Mouse (Mus musculus) adrenal gland, adult 2 months (tissue): ENCODE results near the gene Map3k1. TPM values are rescaled to one million over a fixed set of nuclear protein-coding genes. Genes with fewer than 3 reads are reported as not detected.

Source experiments
- DNase-seq: peaks from one replicate; pipeline ENCODE4 v3.0.0; 2021
- long read RNA-seq: library from polyadenylated mRNA; stranded (forward); transcript quantifications from one replicate; pipeline ENCODE4 v2.0.0, GENCODE M21; 2021
- polyA plus RNA-seq: library from polyadenylated mRNA; depleted of rRNA; stranded (reverse); fragments of >200 nt; gene quantifications from 2 replicates; pipeline ENCODE4 v1.2.3, GENCODE M21; 2012; rRNA removed
- total RNA-seq, 2 experiments: library from RNA; stranded (reverse); gene quantifications; 2 replicates each; pipeline ENCODE4 v1.2.3; 2021

Gene Map3k1
- total RNA-seq (10 to 100 TPM; 49.1 to 64.9 TPM), polyA plus RNA-seq (8.3 and 8.8 TPM in 2 replicates)
- long read RNA-seq, partial matches to known transcripts: 1 of 3 reads
- long read RNA-seq, other reads (novel, unspliced or antisense): 2 of 3 reads

GRCm38 (mm10) chr13:111808637-111809465, at the start of gene Map3k1:
Gene Map3k1 (minus strand): TSS chr13:111808993.
- peak; percentile 86 for DNase-seq

- DNase-seq: peak; percentile 19
These were observed 48.1 kb upstream of the Map3k1 start for GRCm38 (mm10) chr13:111856786-111857455.

GRCm38 (mm10) chr13:111856232-111856631, 47.4 kb upstream of the Map3k1 start:
- no peak for DNase-seq

- DNase-seq: no peak
These were observed 43.8 kb upstream of the Map3k1 start for GRCm38 (mm10) chr13:111852451-111853224.

- DNase-seq: no peak
These were observed 41.4 kb upstream of the Map3k1 start for GRCm38 (mm10) chr13:111850046-111850837.

- DNase-seq: no peak
These were observed 36.7 kb upstream of the Map3k1 start for GRCm38 (mm10) chr13:111845471-111845870.

- no peak for DNase-seq
These were observed 35.5 kb upstream of the Map3k1 start for GRCm38 (mm10) chr13:111844313-111844712.

- DNase-seq: no peak
These were observed 27.0 kb upstream of the Map3k1 start for GRCm38 (mm10) chr13:111835787-111836186.

- DNase-seq: no peak
These were observed 25.8 kb upstream of the Map3k1 start for GRCm38 (mm10) chr13:111834613-111835012.

GRCm38 (mm10) chr13:111829473-111829872, 20.7 kb upstream of the Map3k1 start:
- peak; percentile 34 for DNase-seq

GRCm38 (mm10) chr13:111827481-111827880, 18.7 kb upstream of the Map3k1 start:
- no peak for DNase-seq

- no peak for DNase-seq
These were observed 15.4 kb upstream of the Map3k1 start for GRCm38 (mm10) chr13:111824178-111824577.

GRCm38 (mm10) chr13:111821727-111822375, 13.1 kb upstream of the Map3k1 start:
- no peak for DNase-seq

- no peak for DNase-seq
These were observed 11.0 kb upstream of the Map3k1 start for GRCm38 (mm10) chr13:111819618-111820385.

GRCm38 (mm10) chr13:111819106-111819505, 10.3 kb upstream of the Map3k1 start:
- peak; percentile 52 for DNase-seq

- DNase-seq: no peak
These were observed 9.6 kb upstream of the Map3k1 start for GRCm38 (mm10) chr13:111818216-111818903.

- no peak for DNase-seq
These were observed 9.0 kb upstream of the Map3k1 start for GRCm38 (mm10) chr13:111817773-111818172.

- DNase-seq: no peak
These were observed 7.6 kb upstream of the Map3k1 start for GRCm38 (mm10) chr13:111816431-111816830.

- no peak for DNase-seq
These were observed 6.7 kb upstream of the Map3k1 start for GRCm38 (mm10) chr13:111815486-111815885.
